Mouse (Mus musculus) myocyte (in vitro differentiated cells): ENCODE results near the gene Palld.

Experiments
- CEBPB ChIP-seq: IDR thresholded peaks from 2 replicates; pipeline ENCODE4 v1.6.1; 2011; ENCODE audit warnings: mild to moderate bottlenecking, moderate library complexity; ENCODE audit not compliant: poor library complexity, insufficient read depth, severe bottlenecking
- USF1 ChIP-seq: IDR thresholded peaks from one replicate; pipeline ENCODE4 v1.6.1; 2011; ENCODE audit warnings: low read depth, mild to moderate bottlenecking, control low read depth, moderate library complexity

- TF ChIP-seq USF1 (no peak), CEBPB (no peak)
Observed at GRCm38 (mm10) chr8:61695416-61695815, 207.1 kb downstream of the Palld start.
